In genomic region chr19:37697335-37697636, GRCm38 (mm10) we compare ENCODE assay signal across 7 mouse cellular contexts. TPM values are rescaled to one million over a fixed set of nuclear protein-coding genes. Genes with fewer than 3 reads are reported as not detected.
DNase-seq lines count a peak whose midpoint lies in the region; ATAC-seq and TF ChIP-seq lines count a peak whose summit lies in the region.

No protein-coding gene starts in this region.

- 2% methylated on average over 18 of the region's 18 CpGs for WGBS in lung, postnatal 0 days
- 3% methylated on average over 18 of the region's 18 CpGs for WGBS in lung, adult 2 months
- under 1% methylated on average over 18 of the region's 18 CpGs for WGBS in forebrain, embryonic 16.5 days
- 2% methylated on average over 18 of the region's 18 CpGs for WGBS in liver, embryonic 13.5 days (ENCODE audit: insufficient replicate concordance)
- WGBS in stomach, postnatal 0 days = 2% methylated on average over 17 of the region's 18 CpGs

- no peak for TF ChIP-seq CTCF in lung, postnatal 0 days (IDR thresholded peaks at IDR 0.05)
- no peak for TF ChIP-seq CTCF in lung, adult 2 months (IDR thresholded peaks at IDR 0.05; ENCODE audit: insufficient read depth, low read length)
- TF ChIP-seq CTCF in stomach, postnatal 0 days (IDR thresholded peaks at IDR 0.05; ENCODE audit: low read depth) = no peak

- no peaks in the 10 kb centered on the region for H3K36me3 ChIP-seq in lung, postnatal 0 days (ENCODE audit: insufficient read depth, low read length)
- H3K36me3 ChIP-seq in forebrain, embryonic 16.5 days (ENCODE audit: control insufficient read depth, insufficient read depth) = no peaks in the 10 kb centered on the region
- no peaks in the 10 kb centered on the region for H3K36me3 ChIP-seq in liver, embryonic 13.5 days
- H3K36me3 ChIP-seq in stomach, postnatal 0 days (ENCODE audit: control insufficient read depth, insufficient read depth, low read length) = no peaks in the 10 kb centered on the region

- peaks cover 5% of the 10 kb centered on the region; the same call in 1 of the 2 replicates for H3K4me1 ChIP-seq in lung, postnatal 0 days (ENCODE audit: insufficient read depth, low read depth, low read length)
- no peaks in the 10 kb centered on the region for H3K4me1 ChIP-seq in lung, adult 2 months (ENCODE audit: control insufficient read depth, insufficient read depth, low read length)
- peaks cover 35% of the 10 kb centered on the region for H3K4me1 ChIP-seq in forebrain, embryonic 16.5 days (replicated peaks; ENCODE audit: control insufficient read depth, insufficient read depth, low read length)
- H3K4me1 ChIP-seq in liver, embryonic 13.5 days (replicated peaks) = peaks cover 34% of the 10 kb centered on the region
- peaks cover 2% of the 10 kb centered on the region; the same call in 1 of the 2 replicates for H3K4me1 ChIP-seq in stomach, postnatal 0 days (replicated peaks; ENCODE audit: control insufficient read depth, insufficient read depth)

- no peak overlapping the region for H3K27ac ChIP-seq in lung, postnatal 0 days (ENCODE audit: low read length)
- H3K27ac ChIP-seq in forebrain, embryonic 16.5 days (ENCODE audit: low read length) = no peak overlapping the region
- H3K27ac ChIP-seq in liver, embryonic 13.5 days = no peak overlapping the region
- no peak overlapping the region for H3K27ac ChIP-seq in stomach, postnatal 0 days (replicated peaks)

- no peaks in the 10 kb centered on the region for H3K9me3 ChIP-seq in lung, postnatal 0 days (ENCODE audit: low read length)
- H3K9me3 ChIP-seq in forebrain, embryonic 16.5 days (ENCODE audit: control insufficient read depth, low read length) = no peaks in the 10 kb centered on the region
- H3K9me3 ChIP-seq in liver, embryonic 13.5 days (replicated peaks) = no peaks in the 10 kb centered on the region
- no peaks in the 10 kb centered on the region for H3K9me3 ChIP-seq in stomach, postnatal 0 days (ENCODE audit: control insufficient read depth, low read length)

- no peak for DNase-seq in lung, postnatal 0 days (ENCODE audit: low spot score)
- DNase-seq in lung, adult 2 months = no peak
- DNase-seq in liver, embryonic 13.5 days = no peak
- no peak for DNase-seq in stomach, postnatal 0 days (ENCODE audit: low spot score)
- no peak for DNase-seq in embryo, embryonic 10 days (ENCODE audit: low spot score)

- H3K4me3 ChIP-seq in lung, postnatal 0 days (ENCODE audit: low read depth, low read length) = peak overlapping the region; percentile 22
- no peak overlapping the region for H3K4me3 ChIP-seq in lung, adult 2 months (replicated peaks; ENCODE audit: extremely low read depth, low read depth, low read length)
- peak overlapping the region; percentile 37 for H3K4me3 ChIP-seq in forebrain, embryonic 16.5 days (replicated peaks; ENCODE audit: low read length)
- peak overlapping the region; percentile 38 for H3K4me3 ChIP-seq in liver, embryonic 13.5 days (replicated peaks)
- H3K4me3 ChIP-seq in stomach, postnatal 0 days (ENCODE audit: low read depth, low read length) = peak overlapping the region; percentile 32

- H3K4me2 ChIP-seq in lung, postnatal 0 days (replicated peaks; ENCODE audit: low read depth, low read length) = peak overlapping the region; percentile 30
- H3K4me2 ChIP-seq in forebrain, embryonic 16.5 days (ENCODE audit: low read length) = peak overlapping the region; percentile 58
- peak overlapping the region; percentile 57 for H3K4me2 ChIP-seq in liver, embryonic 13.5 days
- H3K4me2 ChIP-seq in stomach, postnatal 0 days (replicated peaks; ENCODE audit: low read depth) = peak overlapping the region; percentile 52

- no peak for TF ChIP-seq EP300 in lung, postnatal 0 days (IDR thresholded peaks at IDR 0.05)
- TF ChIP-seq EP300 in stomach, postnatal 0 days (optimal IDR thresholded peaks at IDR 0.05) = no peak

- peaks cover 86% of the 10 kb centered on the region for H3K27me3 ChIP-seq in lung, postnatal 0 days (replicated peaks; ENCODE audit: insufficient read depth, low read length)
- peaks cover 92% of the 10 kb centered on the region for H3K27me3 ChIP-seq in forebrain, embryonic 16.5 days (replicated peaks; ENCODE audit: control insufficient read depth, insufficient read depth, low read length)
- peaks cover 98% of the 10 kb centered on the region for H3K27me3 ChIP-seq in liver, embryonic 13.5 days
- H3K27me3 ChIP-seq in stomach, postnatal 0 days (ENCODE audit: control insufficient read depth, insufficient read depth, low read length) = peaks cover 56% of the 10 kb centered on the region

- TF ChIP-seq POLR2A in lung, adult 2 months (IDR thresholded peaks at IDR 0.05; ENCODE audit: borderline replicate concordance, extremely low read depth, low read depth, low read length) = no peak

- no peak for ATAC-seq in lung, postnatal 0 days
- ATAC-seq in forebrain, embryonic 16.5 days = no peak
- no peak for ATAC-seq in liver, embryonic 13.5 days (ENCODE audit: low read depth)
- ATAC-seq in stomach, postnatal 0 days (ENCODE audit: low FRiP score, low TSS enrichment) = no peak
- ATAC-seq in activated CD4-positive, CD25-positive, alpha-beta regulatory T cell, adult 4 months = no peak

- H3K9ac ChIP-seq in lung, postnatal 0 days (replicated peaks; ENCODE audit: low read depth) = no peak overlapping the region
- no peak overlapping the region for H3K9ac ChIP-seq in forebrain, embryonic 16.5 days (replicated peaks; ENCODE audit: low read depth, low read length)
- H3K9ac ChIP-seq in liver, embryonic 13.5 days = no peak overlapping the region
- no peak overlapping the region for H3K9ac ChIP-seq in stomach, postnatal 0 days (ENCODE audit: low read length)

RNA-seq across cellular contexts. Expression of gene Cyp26a1, which starts 0.3 kb away (rescaled TPM):
- polyA plus RNA-seq in lung, postnatal 0 days (2015; fragmentation: Nextera tagmentation; extraction: Ambion mirVana) = 0.14 TPM in 1 of 2 replicates, not detected in the other
- 0.06 and 0.23 TPM in 2 replicates for polyA plus RNA-seq in lung, adult 2 months (2012; rRNA removed)
- polyA plus RNA-seq in forebrain, embryonic 16.5 days (2015; fragmentation: Nextera tagmentation; extraction: Ambion mirVana) = not detected in 2 replicates
- 0.16 and 0.27 TPM in 2 replicates for polyA plus RNA-seq in liver, embryonic 13.5 days (2015; fragmentation: Nextera tagmentation; extraction: Ambion mirVana)
- 0.94 and 1.4 TPM in 2 replicates for polyA plus RNA-seq in stomach, postnatal 0 days (2015; fragmentation: Nextera tagmentation; extraction: Ambion mirVana)
- not detected for polyA plus RNA-seq in activated CD4-positive, CD25-positive, alpha-beta regulatory T cell, adult 4 months (2017; shearing (Covaris generic))

RNA-seq across cellular contexts. Expression of gene Cyp26c1, which starts 11.9 kb away (rescaled TPM):
- polyA plus RNA-seq in lung, postnatal 0 days (2015; fragmentation: Nextera tagmentation; extraction: Ambion mirVana) = not detected in 2 replicates
- 0.14 and 0.18 TPM in 2 replicates for polyA plus RNA-seq in lung, adult 2 months (2012; rRNA removed)
- not detected in 2 replicates for polyA plus RNA-seq in forebrain, embryonic 16.5 days (2015; fragmentation: Nextera tagmentation; extraction: Ambion mirVana)
- not detected in 2 replicates for polyA plus RNA-seq in liver, embryonic 13.5 days (2015; fragmentation: Nextera tagmentation; extraction: Ambion mirVana)
- polyA plus RNA-seq in stomach, postnatal 0 days (2015; fragmentation: Nextera tagmentation; extraction: Ambion mirVana) = not detected in 2 replicates
- polyA plus RNA-seq in activated CD4-positive, CD25-positive, alpha-beta regulatory T cell, adult 4 months (2017; shearing (Covaris generic)) = not detected
